Mouse (Mus musculus): ENCODE results near the gene Bcs1l. TPM values are rescaled to one million over a fixed set of nuclear protein-coding genes. Genes with fewer than 3 reads are reported as not detected.

The Bcs1l gene
- polyA plus RNA-seq, 1 experiment from 2014 or later, result 15.9 TPM

DNA sequence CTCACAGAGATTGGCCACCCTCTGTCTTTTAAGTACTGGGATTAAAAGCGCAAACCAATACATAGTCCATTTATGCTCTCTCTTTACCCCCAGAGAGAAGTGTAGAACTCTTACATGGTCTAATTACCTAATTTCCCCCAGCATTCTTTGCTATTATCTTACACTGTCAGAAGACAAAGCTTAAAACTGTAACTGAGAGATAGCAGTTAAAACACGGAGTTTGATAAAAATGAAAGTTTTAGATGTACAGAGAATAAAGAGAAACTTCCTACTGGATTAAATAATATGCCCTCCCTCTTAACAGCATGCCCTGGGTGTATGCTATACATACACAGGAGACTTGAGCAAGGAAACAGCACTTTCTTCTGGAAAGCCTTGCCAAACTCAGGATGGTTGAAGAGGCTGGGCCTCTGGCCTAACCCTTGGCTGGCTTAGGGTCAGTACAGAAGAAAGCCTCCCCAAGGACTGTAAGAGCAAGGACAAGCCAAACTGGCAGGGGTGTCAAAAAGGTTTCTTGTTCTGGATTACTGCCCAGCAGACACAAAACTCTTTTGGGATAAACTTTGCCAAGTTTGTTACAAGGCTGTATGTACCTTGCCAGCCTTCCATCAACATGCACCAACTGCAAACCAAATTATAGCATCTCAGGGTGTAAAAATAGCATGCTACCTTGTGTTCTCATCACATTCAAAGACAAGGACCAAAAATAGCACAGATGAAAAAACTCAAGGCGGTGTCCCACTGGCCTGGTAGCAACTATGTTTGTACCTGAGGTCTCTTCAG is 3.3 kb upstream of the Bcs1l start:
- no peak overlapping the region for H3K9ac ChIP-seq (ENCODE audit: low read length)
- H3K36me3 ChIP-seq (ENCODE audit: control insufficient read depth, insufficient read depth, low read length), result peaks cover 3% of the 10 kb centered on the region; the same call in 1 of the 2 replicates
- H3K27me3 ChIP-seq (ENCODE audit: control insufficient read depth, insufficient read depth, low read length), result no peaks in the 10 kb centered on the region
- WGBS, result 93% methylated on average over 3 of the region's 3 CpGs
- H3K9me3 ChIP-seq (ENCODE audit: control insufficient read depth, low read length), result no peaks in the 10 kb centered on the region
- ATAC-seq (ENCODE audit: insufficient number of reproducible peaks, low FRiP score, low TSS enrichment, low read depth) (no peak), DNase-seq (ENCODE audit: low spot score) (no peak)
- H3K27ac ChIP-seq (replicated peaks; ENCODE audit: low read depth, low read length), result no peak overlapping the region
- peaks cover 12% of the 10 kb centered on the region; the same call in 1 of the 2 replicates for H3K4me1 ChIP-seq (ENCODE audit: control insufficient read depth, insufficient read depth, low read length)
- H3K4me3 ChIP-seq (ENCODE audit: low read depth, low read length), result no peak overlapping the region
- no peak overlapping the region for H3K4me2 ChIP-seq (ENCODE audit: low read depth, severe bottlenecking)

DNA sequence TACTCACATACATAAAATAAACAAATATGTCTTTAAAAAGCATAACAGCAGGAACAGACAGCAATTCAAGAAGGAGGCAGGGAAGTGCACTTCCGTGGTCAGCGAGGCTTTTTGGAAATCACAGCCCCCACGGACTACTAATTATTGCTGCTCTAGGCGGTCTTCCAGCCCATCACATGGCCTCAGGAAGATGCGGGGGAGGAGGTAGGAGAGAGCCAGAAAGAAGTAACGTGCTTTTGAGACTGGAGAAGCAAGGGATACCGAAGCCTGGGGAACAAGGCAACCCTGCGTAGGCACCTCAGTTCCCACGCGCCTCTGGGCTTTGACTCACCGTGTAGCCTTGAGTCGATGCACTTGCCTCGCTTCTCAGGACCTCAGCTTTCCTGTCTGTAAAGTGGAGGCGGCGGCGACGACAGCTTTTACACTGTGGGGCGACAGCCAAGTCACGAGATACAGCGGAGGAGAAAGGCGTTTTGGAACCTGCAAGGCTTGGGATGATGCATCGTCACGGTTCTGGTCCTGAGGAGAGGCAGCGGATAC is 786 bp upstream of the Bcs1l start:
- peaks cover 3% of the 10 kb centered on the region; the same call in 1 of the 2 replicates for H3K36me3 ChIP-seq (ENCODE audit: control insufficient read depth, insufficient read depth, low read length)

DNA sequence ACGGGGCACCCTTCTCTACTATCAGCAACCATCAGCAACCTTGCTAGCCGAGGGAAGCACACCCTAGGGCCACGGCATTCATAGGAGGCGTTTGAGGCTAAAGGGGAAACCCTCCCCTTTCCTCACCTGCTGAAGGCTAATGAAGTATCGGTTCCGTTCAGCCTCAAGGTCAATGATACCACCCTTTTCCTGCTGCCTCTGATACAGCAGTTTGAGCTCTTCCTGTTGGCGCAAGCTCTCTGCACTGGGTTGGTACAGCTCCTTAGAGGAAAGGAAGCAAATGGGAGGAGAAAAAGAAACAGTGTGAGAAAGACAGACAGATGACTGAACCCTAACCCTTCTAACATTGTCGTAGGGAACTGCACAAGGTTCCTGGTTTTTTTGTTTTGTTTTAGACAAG is 6.3 kb downstream of the Bcs1l start:
- H3K36me3 ChIP-seq (ENCODE audit: control insufficient read depth, insufficient read depth, low read length), result peaks cover 18% of the 10 kb centered on the region; the same call in 1 of the 2 replicates
- no peak overlapping the region for H3K4me3 ChIP-seq (ENCODE audit: low read depth, low read length)
- H3K9me3 ChIP-seq (ENCODE audit: control insufficient read depth, low read length), result no peaks in the 10 kb centered on the region
- DNase-seq (ENCODE audit: low spot score), result no peak
- no peak overlapping the region for H3K9ac ChIP-seq (ENCODE audit: low read length)
- H3K27me3 ChIP-seq (ENCODE audit: control insufficient read depth, insufficient read depth, low read length), result no peaks in the 10 kb centered on the region
- WGBS, result 90% methylated on average over 8 of the region's 8 CpGs
- H3K4me2 ChIP-seq (ENCODE audit: low read depth, severe bottlenecking), result no peak overlapping the region
- H3K4me1 ChIP-seq (ENCODE audit: control insufficient read depth, insufficient read depth, low read length), result no peaks in the 10 kb centered on the region
- no peak overlapping the region for H3K27ac ChIP-seq (replicated peaks; ENCODE audit: low read depth, low read length)
- ATAC-seq (ENCODE audit: insufficient number of reproducible peaks, low FRiP score, low TSS enrichment, low read depth), result no peak

More for the DNA sequence above, 786 bp upstream of the Bcs1l start:
- H3K9ac ChIP-seq (ENCODE audit: low read length), result peak overlapping the region; percentile 85
- no peak for ATAC-seq (ENCODE audit: insufficient number of reproducible peaks, low FRiP score, low TSS enrichment, low read depth)
- H3K27me3 ChIP-seq (ENCODE audit: control insufficient read depth, insufficient read depth, low read length), result no peaks in the 10 kb centered on the region
- peaks cover 12% of the 10 kb centered on the region; the same call in 1 of the 2 replicates for H3K4me1 ChIP-seq (ENCODE audit: control insufficient read depth, insufficient read depth, low read length)
- H3K27ac ChIP-seq (replicated peaks; ENCODE audit: low read depth, low read length), result peak overlapping the region; percentile 50; the same call in 1 of the 2 replicates
- WGBS, result under 1% methylated on average over 24 of the region's 24 CpGs
- peak overlapping the region; percentile 84 for H3K4me3 ChIP-seq (ENCODE audit: low read depth, low read length)
- peak overlapping the region; percentile 89 for H3K4me2 ChIP-seq (ENCODE audit: low read depth, severe bottlenecking)
- DNase-seq (ENCODE audit: low spot score), result no peak
- H3K9me3 ChIP-seq (ENCODE audit: control insufficient read depth, low read length), result no peaks in the 10 kb centered on the region

DNA sequence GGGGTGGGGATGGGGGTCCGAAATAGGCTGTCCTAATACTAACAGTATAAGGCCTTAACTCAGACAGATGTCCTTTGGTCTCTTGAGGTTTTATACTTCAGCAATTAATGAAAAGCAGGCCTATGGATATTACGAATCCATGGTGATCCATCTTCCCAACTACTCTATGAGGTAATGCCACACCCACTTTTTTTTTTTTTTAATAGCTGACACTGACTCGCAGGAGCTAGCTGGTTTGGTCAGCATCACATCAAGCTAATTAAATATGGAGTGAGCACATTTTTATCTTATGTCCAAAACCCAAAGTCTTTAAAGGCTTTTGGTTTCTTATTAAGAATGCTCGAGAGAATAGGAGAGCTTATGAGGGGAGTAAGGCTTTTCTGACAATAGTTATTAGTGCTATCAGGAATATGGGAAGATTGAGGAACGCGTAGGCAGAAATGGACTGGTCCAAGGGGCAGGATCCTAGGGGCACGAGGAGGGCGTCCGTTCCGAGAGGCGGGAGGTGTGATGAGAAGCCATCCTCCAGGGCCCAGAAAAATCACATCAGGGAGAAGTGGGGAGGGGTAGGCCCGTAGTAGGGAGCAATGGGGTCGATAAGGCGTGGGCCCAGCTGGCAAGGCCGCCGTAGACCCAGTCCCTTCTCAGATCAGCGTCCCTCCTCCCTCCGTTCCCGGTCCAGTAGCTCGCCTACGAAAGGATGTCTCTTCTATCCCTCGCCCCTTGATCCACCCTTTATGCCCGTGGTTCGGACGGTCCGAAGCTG is 12.6 kb downstream of the Bcs1l start:
- Histone ChIP-seq H3K9me3 (ENCODE audit: control insufficient read depth, low read length) (no peaks in the 10 kb centered on the region), H3K4me3 (ENCODE audit: low read depth, low read length) (peak overlapping the region; percentile 85), H3K9ac (ENCODE audit: low read length) (peak overlapping the region; percentile 78), H3K4me2 (ENCODE audit: low read depth, severe bottlenecking) (peak overlapping the region; percentile 83), H3K27me3 (ENCODE audit: control insufficient read depth, insufficient read depth, low read length) (no peaks in the 10 kb centered on the region), H3K36me3 (ENCODE audit: control insufficient read depth, insufficient read depth, low read length) (peaks cover 6% of the 10 kb centered on the region; the same call in 1 of the 2 replicates), H3K4me1 (ENCODE audit: control insufficient read depth, insufficient read depth, low read length) (peaks cover 9% of the 10 kb centered on the region; the same call in 1 of the 2 replicates), H3K27ac (replicated peaks; ENCODE audit: low read depth, low read length) (no peak overlapping the region)
- 8% methylated on average over 25 of the region's 26 CpGs for WGBS
- 0 out of 2 replicates have a peak, but pooled peaks have one; percentile 31 for ATAC-seq (ENCODE audit: insufficient number of reproducible peaks, low FRiP score, low TSS enrichment, low read depth)
- no peak for DNase-seq (ENCODE audit: low spot score)

DNA sequence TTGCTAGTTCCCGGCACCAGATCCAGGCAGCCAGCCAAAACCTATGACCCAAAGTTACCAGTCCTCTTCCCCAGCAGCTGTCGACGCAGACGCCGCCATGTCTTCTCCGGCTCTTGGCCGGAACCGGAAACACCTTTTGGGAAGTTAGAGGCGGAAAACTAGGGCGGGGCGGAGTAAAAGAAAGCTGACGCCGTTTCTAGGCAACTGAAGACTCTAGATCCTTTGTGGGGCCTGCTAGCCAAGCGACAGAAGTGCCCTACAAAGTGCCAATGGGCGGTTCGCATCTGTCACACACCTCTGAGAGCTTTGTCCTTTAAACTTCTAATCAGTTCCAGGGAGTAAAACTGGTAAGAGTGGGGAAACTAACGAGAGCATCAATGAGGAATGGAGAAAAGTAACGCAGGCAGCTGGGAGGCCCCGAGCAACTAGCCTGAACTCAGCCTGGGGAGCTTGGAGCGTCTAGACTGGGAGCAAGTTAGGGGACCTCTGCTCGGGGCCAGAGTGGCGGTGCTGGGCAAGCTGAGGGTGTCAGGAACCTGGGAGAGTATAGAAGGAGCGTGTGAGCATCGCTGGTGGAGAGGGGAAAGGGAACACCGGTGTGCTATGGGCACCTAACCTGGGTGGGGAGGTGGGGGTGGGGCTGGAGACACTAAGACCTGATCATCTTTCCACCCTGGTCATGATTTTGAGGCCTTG is 13.3 kb downstream of the Bcs1l start, which contains the start of the genes Rnf25 and Stk36:
Gene Rnf25 (minus strand): TSS at position 131 of the 696 bp plus-strand sequence.
Gene Stk36 (plus strand): TSS at position 179 of the 696 bp plus-strand sequence.
- Histone ChIP-seq H3K27me3 (ENCODE audit: control insufficient read depth, insufficient read depth, low read length) (no peaks in the 10 kb centered on the region), H3K27ac (replicated peaks; ENCODE audit: low read depth, low read length) (no peak within 1 kb of the TSS), H3K36me3 (ENCODE audit: control insufficient read depth, insufficient read depth, low read length) (peaks cover 6% of the 10 kb centered on the region; the same call in 1 of the 2 replicates), H3K4me1 (ENCODE audit: control insufficient read depth, insufficient read depth, low read length) (peaks cover 9% of the 10 kb centered on the region; the same call in 1 of the 2 replicates), H3K9me3 (ENCODE audit: control insufficient read depth, low read length) (no peaks in the 10 kb centered on the region), H3K9ac (ENCODE audit: low read length) (peak within 1 kb of the TSS; percentile 78), H3K4me2 (ENCODE audit: low read depth, severe bottlenecking) (peak within 1 kb of the TSS; percentile 83), H3K4me3 (ENCODE audit: low read depth, low read length) (peak within 1 kb of the TSS; percentile 85)
- DNase-seq (ENCODE audit: low spot score) (peak; percentile 86), ATAC-seq (ENCODE audit: insufficient number of reproducible peaks, low FRiP score, low TSS enrichment, low read depth) (peak; percentile 83; the same call in 1 of the 2 replicates)
- WGBS, result 10% methylated on average over 25 of the region's 25 CpGs

DNA sequence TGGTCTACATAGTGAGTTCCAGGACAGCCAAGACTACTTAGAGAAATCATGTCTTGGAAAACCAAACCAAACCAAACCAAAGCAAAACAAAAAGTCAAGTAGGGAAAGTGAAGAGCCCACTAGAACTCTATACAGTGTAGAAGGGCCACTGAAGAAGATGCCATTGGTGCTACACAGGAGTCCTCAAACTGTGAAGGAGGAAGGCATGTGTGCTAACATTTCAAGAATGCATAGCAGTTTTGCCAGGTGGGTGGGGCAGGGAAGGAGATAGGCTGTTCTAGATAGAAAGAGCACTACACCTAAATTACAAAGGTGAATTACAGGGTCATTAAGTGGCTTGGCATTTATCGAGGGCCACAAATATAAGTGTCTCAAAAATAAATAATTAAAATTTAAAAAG is 36.1 kb downstream of the Bcs1l start:
- no peaks in the 10 kb centered on the region for H3K4me1 ChIP-seq (ENCODE audit: control insufficient read depth, insufficient read depth, low read length)
- no peaks in the 10 kb centered on the region for H3K27me3 ChIP-seq (ENCODE audit: control insufficient read depth, insufficient read depth, low read length)
- H3K9ac ChIP-seq (ENCODE audit: low read length), result no peak overlapping the region
- no peak overlapping the region for H3K27ac ChIP-seq (replicated peaks; ENCODE audit: low read depth, low read length)
- DNase-seq (ENCODE audit: low spot score) (no peak), ATAC-seq (ENCODE audit: insufficient number of reproducible peaks, low FRiP score, low TSS enrichment, low read depth) (no peak)
- WGBS, result 87% methylated on average over 1 of the region's 1 CpGs
- H3K4me3 ChIP-seq (ENCODE audit: low read depth, low read length), result no peak overlapping the region
- no peak overlapping the region for H3K4me2 ChIP-seq (ENCODE audit: low read depth, severe bottlenecking)
- H3K9me3 ChIP-seq (ENCODE audit: control insufficient read depth, low read length), result no peaks in the 10 kb centered on the region
- no peaks in the 10 kb centered on the region for H3K36me3 ChIP-seq (ENCODE audit: control insufficient read depth, insufficient read depth, low read length)

DNA sequence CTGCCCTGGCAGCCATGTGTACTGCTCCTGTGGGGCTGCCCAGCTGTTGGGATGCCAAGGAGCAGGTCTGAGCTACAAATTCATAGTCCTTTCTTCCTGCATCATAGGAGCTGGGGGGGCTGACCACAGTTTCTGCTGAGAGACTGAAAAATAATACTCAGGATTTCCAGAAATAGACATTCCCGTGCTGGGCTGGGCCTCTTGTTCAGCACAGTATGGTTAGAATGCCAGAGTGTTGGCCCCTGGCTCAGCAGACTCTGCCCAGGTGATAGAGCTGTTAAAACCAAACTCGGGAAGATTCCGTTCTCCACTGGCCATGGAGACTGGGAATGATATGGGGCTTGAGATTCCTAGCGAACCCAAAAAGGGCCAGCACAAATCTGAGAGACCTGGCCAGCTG is 38.0 kb downstream of the Bcs1l start:
- H3K4me3 ChIP-seq (ENCODE audit: low read depth, low read length), result no peak overlapping the region
- H3K4me2 ChIP-seq (ENCODE audit: low read depth, severe bottlenecking), result no peak overlapping the region
- no peaks in the 10 kb centered on the region for H3K27me3 ChIP-seq (ENCODE audit: control insufficient read depth, insufficient read depth, low read length)
- no peak for ATAC-seq (ENCODE audit: insufficient number of reproducible peaks, low FRiP score, low TSS enrichment, low read depth)
- H3K9me3 ChIP-seq (ENCODE audit: control insufficient read depth, low read length), result no peaks in the 10 kb centered on the region
- DNase-seq (ENCODE audit: low spot score), result no peak
- WGBS, result 85% methylated on average over 4 of the region's 4 CpGs
- no peak overlapping the region for H3K27ac ChIP-seq (replicated peaks; ENCODE audit: low read depth, low read length)
- no peaks in the 10 kb centered on the region for H3K36me3 ChIP-seq (ENCODE audit: control insufficient read depth, insufficient read depth, low read length)
- H3K9ac ChIP-seq (ENCODE audit: low read length), result no peak overlapping the region
- no peaks in the 10 kb centered on the region for H3K4me1 ChIP-seq (ENCODE audit: control insufficient read depth, insufficient read depth, low read length)

Measured in limb, embryonic 11.5 days (tissue).